Mouse (Mus musculus): Measurements from ENCODE around the gene Rnf149. TPM values are rescaled to one million over a fixed set of nuclear protein-coding genes. Genes with fewer than 3 reads are reported as not detected.

The Rnf149 gene
- polyA plus RNA-seq, 1 experiment from 2014 or later, result 30.7 TPM

DNA sequence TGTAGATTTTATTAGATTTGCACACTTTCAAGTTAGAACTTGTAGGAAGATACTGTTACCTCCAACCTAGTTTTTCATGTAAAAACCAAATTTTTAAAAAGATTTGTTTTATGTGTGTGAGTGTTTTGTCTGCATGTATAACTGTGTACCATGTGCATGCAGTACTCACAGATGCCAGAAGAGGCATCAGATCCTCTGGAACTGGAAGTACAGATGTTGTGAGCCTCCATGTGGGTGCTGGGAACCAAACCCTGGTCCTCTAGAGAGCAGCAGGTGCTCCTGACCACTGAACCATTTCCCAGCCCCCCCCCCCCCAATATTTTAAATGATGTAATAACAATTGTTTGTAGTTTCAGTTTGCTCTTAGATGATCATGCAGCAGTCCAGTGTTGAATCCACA lies 36.6 kb downstream of the Rnf149 start:
- no peak overlapping the region for H3K4me3 ChIP-seq
- H3K36me3 ChIP-seq, result peaks cover 68% of the 10 kb centered on the region
- ATAC-seq (ENCODE audit: borderline replicate concordance, extremely low read depth, low FRiP score, low TSS enrichment), result no peak
- no peaks in the 10 kb centered on the region for H3K9me3 ChIP-seq
- H3K9ac ChIP-seq, result no peak overlapping the region
- no peak overlapping the region for H3K4me2 ChIP-seq
- no peak overlapping the region for H3K27ac ChIP-seq
- peaks cover 15% of the 10 kb centered on the region for H3K4me1 ChIP-seq
- no peaks in the 10 kb centered on the region for H3K27me3 ChIP-seq

DNA sequence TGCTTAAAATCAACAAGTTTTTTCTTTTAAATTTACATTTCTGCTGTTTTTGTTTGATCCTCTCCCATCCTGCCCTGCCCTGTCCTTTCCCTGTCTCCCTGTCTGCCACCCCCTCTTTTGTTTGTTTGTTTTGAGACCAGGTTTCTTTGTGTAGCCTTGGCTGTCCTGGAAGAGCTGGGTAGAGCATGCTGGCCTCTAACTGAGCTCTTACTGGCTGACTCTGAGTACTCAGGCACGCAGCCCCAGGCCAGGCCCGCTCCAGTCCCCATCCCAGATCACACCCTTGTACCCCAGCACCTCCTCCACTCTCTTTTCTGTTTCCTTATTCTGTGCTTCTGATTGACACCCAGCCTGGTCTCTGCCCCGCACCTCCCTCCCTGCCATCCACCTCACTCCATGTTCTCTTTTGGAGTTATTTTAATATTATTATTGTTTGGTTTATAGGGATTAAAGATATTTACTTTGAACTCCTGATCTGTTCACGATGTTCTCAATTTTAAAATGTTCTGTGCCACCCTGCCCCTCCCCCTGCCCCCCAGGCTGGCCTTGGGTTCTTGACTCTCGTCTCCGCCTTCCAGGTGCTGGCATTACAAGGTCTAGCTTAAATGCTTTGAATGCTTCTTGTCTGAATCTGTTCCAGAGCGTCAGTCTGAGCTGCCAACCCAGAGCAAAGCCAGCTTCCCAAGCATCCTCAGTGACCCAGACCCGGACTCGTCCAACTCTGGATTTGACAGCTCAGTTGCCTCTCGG lies 39.4 kb downstream of the Rnf149 start:
- ATAC-seq (ENCODE audit: borderline replicate concordance, extremely low read depth, low FRiP score, low TSS enrichment), result no peak
- H3K36me3 ChIP-seq, result peaks cover 44% of the 10 kb centered on the region
- no peaks in the 10 kb centered on the region for H3K27me3 ChIP-seq
- no peak overlapping the region for H3K27ac ChIP-seq
- WGBS, result 78% methylated on average over 10 of the region's 10 CpGs
- peaks cover 20% of the 10 kb centered on the region for H3K4me1 ChIP-seq
- H3K4me3 ChIP-seq, result no peak overlapping the region
- no peaks in the 10 kb centered on the region for H3K9me3 ChIP-seq
- H3K9ac ChIP-seq, result 0 out of 2 replicates have a peak overlapping the region, but pooled peaks have one; percentile 7
- H3K4me2 ChIP-seq, result no peak overlapping the region

DNA sequence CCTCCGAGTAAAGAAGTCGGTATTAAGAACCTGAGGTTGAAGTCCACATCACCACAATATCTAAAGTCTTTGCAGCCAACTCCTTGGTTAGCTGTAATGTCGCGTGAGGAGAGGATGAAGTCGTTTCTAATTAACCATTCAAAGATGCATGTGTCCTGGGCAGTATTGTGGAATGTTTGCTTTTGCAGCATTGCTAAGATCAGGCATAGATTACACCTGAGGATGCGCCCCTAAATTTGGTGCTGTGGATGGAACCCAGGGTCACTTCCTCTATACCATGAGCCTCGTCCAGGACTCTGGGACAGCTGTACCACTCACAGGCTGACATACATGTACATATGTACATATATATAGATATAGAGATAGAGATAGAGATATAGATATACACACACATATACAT lies 40.5 kb downstream of the Rnf149 start:
- ATAC-seq (ENCODE audit: borderline replicate concordance, extremely low read depth, low FRiP score, low TSS enrichment), result no peak
- 29% methylated on average over 7 of the region's 7 CpGs for WGBS
- Histone ChIP-seq H3K9me3 (no peaks in the 10 kb centered on the region), H3K27me3 (no peaks in the 10 kb centered on the region), H3K4me2 (peak overlapping the region; percentile 90), H3K4me1 (peaks cover 20% of the 10 kb centered on the region), H3K9ac (peak overlapping the region; percentile 96), H3K4me3 (peak overlapping the region; percentile 99), H3K27ac (no peak overlapping the region), H3K36me3 (peaks cover 36% of the 10 kb centered on the region)

DNA sequence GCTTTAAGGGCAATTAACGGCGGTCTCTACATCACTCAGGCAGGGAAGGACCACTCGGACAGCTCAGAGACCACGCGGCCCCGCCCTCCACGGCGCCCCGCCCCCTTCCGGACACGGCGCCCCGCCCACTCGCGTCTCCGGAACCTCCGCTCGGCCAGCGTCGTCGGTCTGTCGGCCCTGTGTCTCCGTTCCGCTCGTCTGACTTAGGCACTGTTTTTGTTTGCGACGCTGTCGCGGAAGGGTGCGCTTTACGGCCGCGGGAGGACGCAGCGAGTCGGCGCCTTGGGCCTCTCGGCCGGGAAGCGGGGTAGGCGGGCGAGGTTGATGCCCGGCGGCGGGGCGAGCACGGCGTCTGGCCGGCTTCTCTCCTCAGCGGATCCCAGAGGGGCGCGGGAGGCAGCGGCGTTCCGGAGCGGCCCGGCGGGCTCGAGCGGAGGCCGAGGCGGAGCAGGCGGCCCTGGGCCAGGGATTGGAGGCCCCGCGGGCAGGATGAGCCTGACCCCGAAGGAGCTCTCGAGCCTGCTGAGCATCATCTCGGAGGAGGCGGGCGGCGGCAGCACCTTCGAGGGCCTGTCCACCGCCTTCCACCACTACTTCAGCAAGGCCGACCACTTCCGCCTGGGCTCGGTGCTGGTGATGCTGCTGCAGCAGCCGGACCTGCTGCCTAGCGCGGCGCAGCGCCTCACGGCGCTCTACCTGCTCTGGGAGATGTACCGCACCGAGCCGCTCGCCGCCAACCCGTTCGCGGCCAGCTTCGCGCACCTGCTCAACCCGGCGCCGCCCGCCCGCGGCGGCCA lies 41.5 kb downstream of the Rnf149 start:
- peak overlapping the region; percentile 90 for H3K4me2 ChIP-seq
- H3K27ac ChIP-seq, result peak overlapping the region; percentile 92
- peak; percentile 95 for ATAC-seq (ENCODE audit: borderline replicate concordance, extremely low read depth, low FRiP score, low TSS enrichment)
- H3K9me3 ChIP-seq, result no peaks in the 10 kb centered on the region
- WGBS, result under 1% methylated on average over 81 of the region's 100 CpGs
- H3K9ac ChIP-seq, result peak overlapping the region; percentile 96
- H3K36me3 ChIP-seq, result peaks cover 29% of the 10 kb centered on the region
- peak overlapping the region; percentile 99 for H3K4me3 ChIP-seq
- no peaks in the 10 kb centered on the region for H3K27me3 ChIP-seq
- H3K4me1 ChIP-seq, result peaks cover 20% of the 10 kb centered on the region

DNA sequence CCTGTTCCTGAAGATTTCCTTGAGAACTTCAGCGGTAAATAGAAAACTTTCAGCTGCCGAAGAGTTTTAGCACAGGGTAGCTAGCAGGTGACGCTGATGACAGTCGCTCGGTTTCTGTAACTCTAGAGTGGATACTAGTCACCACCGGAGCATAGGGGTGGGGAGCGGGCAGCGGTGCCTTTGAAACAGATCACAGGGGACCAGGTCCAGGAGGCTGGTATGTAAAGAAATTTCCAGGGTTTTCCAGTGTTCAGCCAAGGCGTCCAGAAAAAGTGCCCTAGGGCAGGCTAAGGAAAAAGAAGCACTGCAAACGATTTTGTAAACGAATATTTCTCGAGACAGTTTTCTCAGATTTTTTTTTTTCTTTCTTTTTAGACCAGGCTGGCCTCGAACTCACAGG lies 42.4 kb downstream of the Rnf149 start, which contains the start of gene Cnot11:
Gene Cnot11, plus strand, starts transcription at position 162 of the 400 bp plus-strand sequence.
- Histone ChIP-seq H3K27me3 (no peaks in the 10 kb centered on the region), H3K27ac (peak within 1 kb of the TSS; percentile 92), H3K4me3 (peak within 1 kb of the TSS; percentile 99), H3K9ac (peak within 1 kb of the TSS; percentile 96), H3K9me3 (no peaks in the 10 kb centered on the region), H3K4me2 (peak within 1 kb of the TSS; percentile 90), H3K4me1 (peaks cover 20% of the 10 kb centered on the region), H3K36me3 (peaks cover 20% of the 10 kb centered on the region)
- WGBS, result 26% methylated on average over 13 of the region's 13 CpGs
- no peak for ATAC-seq (ENCODE audit: borderline replicate concordance, extremely low read depth, low FRiP score, low TSS enrichment)

DNA sequence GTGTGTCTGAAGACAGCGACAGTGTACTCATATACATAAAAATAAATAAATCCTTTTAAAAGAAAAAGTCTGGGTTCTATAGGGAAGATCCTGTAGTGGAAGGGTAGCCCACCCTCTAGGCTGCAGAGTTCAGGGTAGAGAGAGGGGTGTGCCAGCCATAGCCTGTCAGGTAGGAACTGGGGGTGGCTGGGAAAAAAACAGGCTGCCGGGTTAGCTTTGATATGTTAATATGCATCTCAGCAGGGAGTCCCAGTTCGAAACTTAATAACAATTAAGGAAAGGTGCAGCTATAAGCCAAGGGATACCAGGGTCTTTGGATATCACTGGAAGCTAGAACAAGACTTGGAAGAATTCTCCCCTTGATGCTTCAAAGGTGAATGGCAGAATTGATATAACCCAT lies 43.3 kb downstream of the Rnf149 start:
- WGBS, result 45% methylated on average over 3 of the region's 3 CpGs
- Histone ChIP-seq H3K4me2 (no peak overlapping the region), H3K27me3 (no peaks in the 10 kb centered on the region), H3K4me1 (peaks cover 20% of the 10 kb centered on the region), H3K36me3 (peaks cover 11% of the 10 kb centered on the region), H3K4me3 (no peak overlapping the region), H3K27ac (no peak overlapping the region), H3K9me3 (no peaks in the 10 kb centered on the region), H3K9ac (no peak overlapping the region)
- ATAC-seq (ENCODE audit: borderline replicate concordance, extremely low read depth, low FRiP score, low TSS enrichment), result no peak

DNA sequence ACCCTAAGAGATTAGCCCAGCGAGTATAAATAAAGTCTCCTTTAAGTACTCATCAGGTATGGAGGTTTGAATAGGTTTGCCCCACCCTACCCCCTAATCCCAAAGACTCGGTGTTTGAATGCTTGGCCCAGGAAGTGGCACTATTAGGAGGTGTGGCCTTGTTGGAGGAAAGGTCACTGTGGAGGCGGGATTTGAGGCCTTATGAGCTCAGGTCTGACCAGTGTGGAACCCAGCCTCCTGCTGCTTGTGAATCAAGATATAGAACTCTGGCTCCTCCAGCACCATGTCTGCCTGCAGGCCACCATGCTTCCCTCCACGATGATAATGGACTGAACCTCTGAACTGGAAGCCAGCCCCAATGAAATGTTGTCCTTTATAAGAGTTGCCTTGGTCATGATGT lies 46.2 kb downstream of the Rnf149 start:
- peaks cover 6% of the 10 kb centered on the region; the same call in 1 of the 2 replicates for H3K4me1 ChIP-seq
- no peaks in the 10 kb centered on the region for H3K27me3 ChIP-seq
- no peaks in the 10 kb centered on the region for H3K9me3 ChIP-seq
- no peak for ATAC-seq (ENCODE audit: borderline replicate concordance, extremely low read depth, low FRiP score, low TSS enrichment)
- no peak overlapping the region for H3K27ac ChIP-seq
- no peaks in the 10 kb centered on the region for H3K36me3 ChIP-seq
- WGBS, result 66% methylated on average over 4 of the region's 4 CpGs
- H3K4me2 ChIP-seq, result no peak overlapping the region
- H3K9ac ChIP-seq, result no peak overlapping the region
- no peak overlapping the region for H3K4me3 ChIP-seq

DNA sequence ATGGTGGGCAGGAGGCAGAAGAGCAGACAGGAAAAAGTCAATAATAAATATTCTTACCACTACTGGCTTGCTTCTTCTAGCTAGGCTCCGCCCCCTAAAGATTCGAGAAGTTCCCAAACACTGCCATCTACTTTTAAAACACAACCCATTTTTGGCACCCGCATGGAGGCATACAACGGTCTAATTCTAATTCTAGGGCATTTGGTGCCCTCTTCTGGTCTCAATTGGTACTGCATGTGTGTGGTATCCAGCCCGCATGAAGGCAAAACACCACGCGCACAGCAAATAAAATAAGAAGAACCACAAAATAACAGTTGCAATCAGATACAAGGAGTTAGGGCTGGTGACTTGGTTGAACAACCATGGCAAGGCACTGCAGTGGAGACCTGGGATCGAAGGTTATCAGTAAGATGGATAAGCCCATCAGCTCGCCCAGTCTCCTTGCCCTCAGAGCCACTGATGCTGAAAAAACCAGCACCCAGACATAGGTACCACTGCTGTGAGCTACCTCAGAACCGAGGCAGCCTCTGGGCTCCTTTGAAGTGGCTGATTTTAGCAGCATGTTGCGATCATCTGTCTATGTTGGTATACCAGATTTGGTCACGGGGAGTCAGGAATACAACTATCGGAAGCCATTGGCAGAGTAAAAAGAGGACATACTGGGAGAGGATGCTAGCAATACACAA lies 46.8 kb downstream of the Rnf149 start:
- Histone ChIP-seq H3K4me3 (no peak overlapping the region), H3K27me3 (no peaks in the 10 kb centered on the region), H3K4me1 (peaks cover 6% of the 10 kb centered on the region; the same call in 1 of the 2 replicates), H3K36me3 (no peaks in the 10 kb centered on the region), H3K4me2 (no peak overlapping the region), H3K9me3 (no peaks in the 10 kb centered on the region), H3K27ac (no peak overlapping the region), H3K9ac (no peak overlapping the region)
- ATAC-seq (ENCODE audit: borderline replicate concordance, extremely low read depth, low FRiP score, low TSS enrichment), result no peak
- WGBS, result 35% methylated on average over 13 of the region's 13 CpGs

DNA sequence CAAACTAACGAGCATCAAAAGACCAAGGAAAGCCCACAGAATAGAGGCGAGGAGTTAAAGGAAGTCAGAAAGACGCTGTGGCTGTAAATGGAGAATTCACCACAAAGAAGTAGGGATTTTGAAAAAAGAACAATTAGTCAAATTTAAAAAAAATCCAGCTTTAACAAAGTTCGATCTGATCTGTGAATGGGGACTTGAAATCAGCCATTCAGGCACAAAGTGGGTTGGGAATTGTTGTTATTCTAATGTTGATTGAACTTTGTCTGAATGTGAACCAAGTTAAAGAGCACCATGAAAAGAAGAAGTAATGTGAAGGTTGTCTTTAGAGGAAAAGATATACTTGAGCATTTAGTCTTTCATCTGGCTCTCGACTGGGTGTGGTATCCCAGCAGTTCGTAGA lies 48.9 kb downstream of the Rnf149 start:
- H3K36me3 ChIP-seq, result no peaks in the 10 kb centered on the region
- no peak overlapping the region for H3K9ac ChIP-seq
- 73% methylated on average over 6 of the region's 6 CpGs for WGBS
- no peaks in the 10 kb centered on the region for H3K4me1 ChIP-seq
- no peaks in the 10 kb centered on the region for H3K27me3 ChIP-seq
- H3K27ac ChIP-seq, result no peak overlapping the region
- no peak overlapping the region for H3K4me2 ChIP-seq
- no peaks in the 10 kb centered on the region for H3K9me3 ChIP-seq
- no peak overlapping the region for H3K4me3 ChIP-seq
- no peak for ATAC-seq (ENCODE audit: borderline replicate concordance, extremely low read depth, low FRiP score, low TSS enrichment)

DNA sequence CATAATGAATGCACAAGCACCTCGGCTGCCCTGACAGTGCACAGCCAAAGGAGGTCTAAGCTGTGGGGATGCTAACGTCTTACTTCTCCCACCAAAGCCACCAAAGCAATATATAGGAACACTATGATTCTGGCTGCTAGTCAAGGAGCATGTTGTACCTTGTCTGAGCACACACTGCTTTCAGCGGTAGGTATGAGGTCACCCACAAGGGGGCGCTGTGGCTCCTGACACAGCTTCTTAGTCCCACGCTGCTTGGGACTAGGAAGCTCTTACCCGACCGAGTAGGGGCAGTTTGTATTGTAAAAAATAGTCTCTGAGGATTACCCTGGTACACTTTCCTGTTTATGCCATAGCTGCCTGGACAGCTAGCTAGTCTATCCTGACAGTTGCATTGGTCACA lies 49.8 kb downstream of the Rnf149 start:
- no peak overlapping the region for H3K27ac ChIP-seq
- no peak overlapping the region for H3K9ac ChIP-seq
- H3K27me3 ChIP-seq, result no peaks in the 10 kb centered on the region
- no peaks in the 10 kb centered on the region for H3K36me3 ChIP-seq
- no peaks in the 10 kb centered on the region for H3K9me3 ChIP-seq
- no peak for ATAC-seq (ENCODE audit: borderline replicate concordance, extremely low read depth, low FRiP score, low TSS enrichment)
- no peaks in the 10 kb centered on the region for H3K4me1 ChIP-seq
- no peak overlapping the region for H3K4me3 ChIP-seq
- 12% methylated on average over 7 of the region's 7 CpGs for WGBS
- H3K4me2 ChIP-seq, result no peak overlapping the region

DNA sequence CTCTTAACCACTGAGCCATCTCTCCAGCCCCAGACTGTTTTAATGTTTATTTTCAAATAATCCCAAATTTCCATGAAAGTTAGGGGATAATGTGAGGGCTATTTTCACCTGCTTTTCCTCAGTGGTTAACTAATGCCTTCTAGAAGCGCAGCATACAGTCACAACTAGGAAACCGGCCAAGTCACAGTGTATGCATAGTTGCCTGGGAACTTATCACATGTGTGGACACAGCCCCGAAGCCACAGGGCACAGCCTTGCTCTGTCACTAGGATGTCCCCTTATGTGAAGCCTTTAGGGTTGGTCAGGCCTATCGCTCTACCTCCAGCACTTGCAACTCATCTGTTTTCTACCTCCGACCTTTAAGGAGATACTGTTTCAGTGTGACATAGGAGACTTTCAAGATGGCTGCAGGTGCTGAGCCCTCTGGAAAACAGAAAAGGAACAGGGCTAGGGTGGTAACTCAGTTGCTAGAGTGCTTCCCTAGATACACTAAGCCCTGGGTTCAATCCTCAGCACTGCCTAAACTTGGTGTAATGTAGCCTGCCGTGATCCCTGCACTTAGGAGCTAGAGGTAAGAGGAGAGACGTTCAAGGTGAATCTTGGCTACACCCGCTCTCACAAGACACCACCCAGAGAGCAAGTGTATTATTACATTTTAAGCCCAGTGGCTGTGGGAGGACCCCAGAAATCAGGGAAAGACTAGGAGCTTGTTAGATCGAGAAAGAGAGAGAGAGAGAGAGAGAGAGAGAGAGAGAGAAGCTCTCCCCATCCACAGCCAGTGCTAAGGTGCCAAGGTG lies 50.6 kb downstream of the Rnf149 start:
- Histone ChIP-seq H3K4me2 (no peak overlapping the region), H3K27me3 (no peaks in the 10 kb centered on the region), H3K27ac (no peak overlapping the region), H3K9ac (no peak overlapping the region), H3K4me3 (no peak overlapping the region), H3K36me3 (no peaks in the 10 kb centered on the region), H3K9me3 (no peaks in the 10 kb centered on the region), H3K4me1 (no peaks in the 10 kb centered on the region)
- 74% methylated on average over 9 of the region's 9 CpGs for WGBS
- no peak for ATAC-seq (ENCODE audit: borderline replicate concordance, extremely low read depth, low FRiP score, low TSS enrichment)

Measured in lung, embryonic 15.5 days (tissue).